Mouse (Mus musculus) thymus, adult 2 months (tissue): ENCODE data around the gene P3h1. TPM values are rescaled to one million over a fixed set of nuclear protein-coding genes. Genes with fewer than 3 reads are reported as not detected.

ENCODE experiments used
- DNase-seq: peaks from one replicate; pipeline ENCODE4 v3.0.0; 2021
- H3K27ac ChIP-seq: fragments of 200-500 bp; 2 replicates; pipeline ENCODE4 v1.5.1; 2012; ENCODE audit warnings: low read length, control low read depth; ENCODE audit not compliant: control insufficient read depth, insufficient read depth
- H3K27me3 ChIP-seq: fragments of 200-500 bp; 2 replicates; pipeline ENCODE4 v1.6.1; 2012; ENCODE audit warnings: mild to moderate bottlenecking, low read length, moderate library complexity, mixed read lengths; ENCODE audit not compliant: control insufficient read depth, insufficient read depth
- H3K36me3 ChIP-seq: fragments of 200-500 bp; 2 replicates; pipeline ENCODE4 v1.6.1; 2012; ENCODE audit warnings: mild to moderate bottlenecking, low read length, moderate library complexity; ENCODE audit not compliant: control insufficient read depth, insufficient read depth
- H3K4me1 ChIP-seq: fragments of 200-500 bp; replicated peaks from 2 replicates; pipeline ENCODE4 v1.6.1; 2012; ENCODE audit warnings: low read length; ENCODE audit not compliant: control insufficient read depth, insufficient read depth
- H3K4me3 ChIP-seq: fragments of 200-500 bp; 2 replicates; pipeline ENCODE4 v1.5.1; 2012; ENCODE audit warnings: mild to moderate bottlenecking, low read length, control low read depth, moderate library complexity; ENCODE audit not compliant: control insufficient read depth, insufficient read depth
- CTCF ChIP-seq: fragments of 200-500 bp; IDR thresholded peaks from 2 replicates; pipeline ENCODE4 v1.5.1; 2012; ENCODE audit warnings: mild to moderate bottlenecking, control low read depth, low read length, moderate library complexity, borderline replicate concordance; ENCODE audit not compliant: control insufficient read depth, poor library complexity, insufficient read depth; ENCODE audit errors: extremely low read depth
- POLR2A ChIP-seq: fragments of 200-500 bp; IDR thresholded peaks from 2 replicates; pipeline ENCODE4 v1.6.1; 2012; ENCODE audit warnings: mild to moderate bottlenecking, low read length, control low read depth, moderate library complexity; ENCODE audit not compliant: control insufficient read depth, poor library complexity, insufficient read depth; ENCODE audit errors: extremely low read depth
- WGBS: fragments of 180-500 bp; shearing (Covaris S2); methylation state at CpG from one replicate; pipeline ENCODE4 v1.1.7; 2018; 5-methylcytosine and 5-hydroxymethylcytosine counted together
- polyA plus RNA-seq: library from polyadenylated mRNA; depleted of rRNA; stranded (reverse); fragments of >200 nt; gene quantifications from 2 replicates; pipeline ENCODE4 v1.2.3, GENCODE M21; 2012

The P3h1 gene
- polyA plus RNA-seq, 1 experiment: 9.9 TPM

DNA sequence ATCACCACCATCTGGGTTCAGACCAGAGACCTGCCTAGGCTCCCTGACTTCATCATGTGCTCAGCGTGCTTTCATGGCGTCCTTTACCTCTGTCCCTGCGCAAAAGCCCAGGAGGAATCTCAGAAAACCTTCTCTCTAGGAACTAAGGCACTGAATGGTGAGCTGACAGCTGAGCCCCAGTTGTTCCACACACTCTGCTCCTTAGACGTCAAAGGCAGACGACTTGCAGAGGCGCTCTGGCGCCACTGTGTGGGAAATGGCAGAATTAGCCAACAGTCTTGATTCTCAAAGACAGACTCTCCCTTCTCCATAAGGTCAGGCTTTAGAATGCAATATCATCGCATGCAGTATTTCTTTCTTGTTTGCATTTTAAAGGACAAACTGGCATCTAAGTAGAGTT, 28.0 kb upstream of the P3h1 start:
- no peak for TF ChIP-seq POLR2A
- TF ChIP-seq CTCF: no peak
- Histone ChIP-seq H3K27me3 (no peaks in the 10 kb centered on the region), H3K36me3 (peaks cover 6% of the 10 kb centered on the region; the same call in 1 of the 2 replicates), H3K4me3 (no peak overlapping the region), H3K4me1 (no peaks in the 10 kb centered on the region), H3K27ac (no peak overlapping the region)
- peak; percentile 51 for DNase-seq
- 28% methylated on average over 8 of the region's 8 CpGs for WGBS

- no peak for TF ChIP-seq POLR2A
- no peak for TF ChIP-seq CTCF
- Histone ChIP-seq H3K27ac (no peak overlapping the region), H3K4me3 (no peak overlapping the region), H3K4me1 (no peaks in the 10 kb centered on the region), H3K36me3 (no peaks in the 10 kb centered on the region), H3K27me3 (no peaks in the 10 kb centered on the region)
- DNase-seq: no peak
- 78% methylated on average over 8 of the region's 8 CpGs for WGBS
Observed at GRCm38 (mm10) chr4:119216667-119217066, 16.0 kb upstream of the P3h1 start.

GRCm38 (mm10) chr4:119218169-119218568, 14.5 kb upstream of the P3h1 start, which contains the start of gene Tmem269:
Tmem269 (minus strand) TSS chr4:119218217.
- no peaks in the 10 kb centered on the region for H3K36me3 ChIP-seq
- no peak for TF ChIP-seq CTCF
- no peak for TF ChIP-seq POLR2A
- no peaks in the 10 kb centered on the region for H3K4me1 ChIP-seq
- no peak for DNase-seq
- WGBS: 48% methylated on average over 11 of the region's 11 CpGs
- H3K4me3 ChIP-seq: no peak within 1 kb of the TSS
- no peaks in the 10 kb centered on the region for H3K27me3 ChIP-seq
- no peak within 1 kb of the TSS for H3K27ac ChIP-seq

DNA sequence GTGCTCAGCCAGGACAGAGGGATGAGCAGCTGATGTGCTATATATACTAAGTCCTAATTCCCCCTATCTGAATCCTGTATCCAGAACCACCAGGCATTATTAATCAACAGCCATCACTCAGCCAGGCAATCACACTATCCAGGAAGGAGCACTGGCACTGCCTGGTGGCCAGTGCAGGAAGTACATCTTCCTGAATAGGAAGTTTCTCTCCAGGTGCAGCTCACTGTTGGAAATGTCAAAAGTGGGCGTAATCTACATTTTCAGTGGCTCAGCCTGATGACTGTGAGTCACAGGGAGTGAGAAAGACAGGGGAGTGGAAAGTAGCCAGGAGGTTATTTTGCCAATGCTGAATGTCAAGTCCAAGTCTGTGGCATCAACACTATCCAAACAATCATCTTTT, 9.0 kb upstream of the P3h1 start:
- DNase-seq: peak; percentile 14
- H3K4me1 ChIP-seq: no peaks in the 10 kb centered on the region
- no peak overlapping the region for H3K27ac ChIP-seq
- WGBS: 85% methylated on average over 1 of the region's 1 CpGs
- H3K36me3 ChIP-seq: peaks cover 14% of the 10 kb centered on the region
- no peaks in the 10 kb centered on the region for H3K27me3 ChIP-seq
- no peak for TF ChIP-seq CTCF
- no peak for TF ChIP-seq POLR2A
- H3K4me3 ChIP-seq: no peak overlapping the region

DNA sequence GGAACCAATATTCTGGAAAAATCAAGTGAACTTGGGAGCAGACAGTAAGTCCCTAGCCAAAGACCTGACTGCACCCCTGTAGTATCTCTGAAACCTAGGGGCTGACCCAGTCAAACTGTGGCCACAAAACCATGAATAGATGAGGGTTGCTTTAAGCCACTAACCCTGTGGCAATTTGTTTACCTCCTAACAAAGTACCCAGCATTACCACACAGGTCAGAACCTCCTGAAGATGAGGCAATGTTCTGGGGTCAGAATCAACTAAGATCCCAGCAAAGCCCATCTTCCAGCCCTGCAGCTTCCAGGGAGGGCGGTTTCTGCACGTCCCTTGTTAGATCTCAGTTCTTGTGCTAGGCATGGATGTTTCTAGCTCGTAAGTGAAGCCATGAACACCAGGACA, 8.2 kb upstream of the P3h1 start:
- Histone ChIP-seq H3K36me3 (peaks cover 14% of the 10 kb centered on the region), H3K27me3 (no peaks in the 10 kb centered on the region), H3K27ac (no peak overlapping the region), H3K4me3 (no peak overlapping the region), H3K4me1 (no peaks in the 10 kb centered on the region)
- no peak for DNase-seq
- 97% methylated on average over 3 of the region's 3 CpGs for WGBS
- TF ChIP-seq POLR2A: no peak
- TF ChIP-seq CTCF: no peak

DNA sequence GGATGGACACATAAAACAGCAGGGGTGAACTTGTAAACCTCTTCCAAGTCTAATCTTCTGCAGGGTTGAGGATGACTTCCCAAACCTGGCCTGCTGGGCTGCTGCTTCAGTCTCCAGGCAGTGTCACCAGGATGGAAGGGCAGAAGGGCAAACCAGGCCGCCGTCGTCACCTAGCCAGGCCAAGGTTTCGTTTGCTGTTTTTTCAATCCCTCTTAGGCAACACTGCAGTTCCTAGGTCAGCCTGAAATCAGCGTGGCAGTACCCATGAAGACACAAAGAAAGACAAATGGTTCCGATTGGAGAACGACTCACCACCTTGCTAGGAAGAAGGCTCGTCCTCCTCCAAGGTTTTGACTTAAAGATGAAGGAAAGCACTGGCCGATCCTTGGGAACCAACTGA, 7.0 kb upstream of the P3h1 start:
- Histone ChIP-seq H3K4me1 (no peaks in the 10 kb centered on the region), H3K4me3 (no peak overlapping the region), H3K27ac (no peak overlapping the region), H3K36me3 (peaks cover 14% of the 10 kb centered on the region), H3K27me3 (no peaks in the 10 kb centered on the region)
- TF ChIP-seq POLR2A (no peak), CTCF (no peak)
- 95% methylated on average over 9 of the region's 9 CpGs for WGBS
- DNase-seq: no peak

DNA sequence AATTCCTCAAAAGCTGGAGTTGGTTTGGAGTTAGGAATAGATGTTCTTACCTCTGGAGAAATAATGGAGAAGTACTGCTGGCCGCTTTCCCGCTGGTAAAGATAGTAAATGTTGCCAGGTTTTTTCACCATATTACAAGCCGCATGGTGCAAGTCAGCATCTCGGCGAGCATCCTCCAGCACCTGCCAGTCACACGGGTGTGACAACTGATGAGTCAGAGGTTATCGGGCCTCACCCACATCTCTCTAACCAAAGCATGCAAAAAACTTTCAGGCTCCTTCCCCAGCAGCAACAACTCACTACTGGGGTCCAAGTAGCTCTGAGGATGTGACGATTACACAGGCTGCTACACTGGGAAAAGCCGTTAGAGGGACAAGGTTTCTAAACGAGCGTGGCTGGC, 6.0 kb upstream of the P3h1 start:
- no peak for TF ChIP-seq POLR2A
- no peak for TF ChIP-seq CTCF
- H3K36me3 ChIP-seq: peaks cover 14% of the 10 kb centered on the region
- H3K27me3 ChIP-seq: no peaks in the 10 kb centered on the region
- 97% methylated on average over 11 of the region's 11 CpGs for WGBS
- no peaks in the 10 kb centered on the region for H3K4me1 ChIP-seq
- H3K4me3 ChIP-seq: no peak overlapping the region
- no peak overlapping the region for H3K27ac ChIP-seq
- no peak for DNase-seq
